Mouse (Mus musculus) right cerebral cortex, adult 2 months (tissue): ENCODE data around the gene Cntrob.

Experiments used
- DNase-seq, 2 experiments: peaks; one replicate each; pipeline ENCODE4 v3.0.0; 2021 to 2022; ENCODE audit warnings: low spot score in 2 of 2

Gene Cntrob

DNA sequence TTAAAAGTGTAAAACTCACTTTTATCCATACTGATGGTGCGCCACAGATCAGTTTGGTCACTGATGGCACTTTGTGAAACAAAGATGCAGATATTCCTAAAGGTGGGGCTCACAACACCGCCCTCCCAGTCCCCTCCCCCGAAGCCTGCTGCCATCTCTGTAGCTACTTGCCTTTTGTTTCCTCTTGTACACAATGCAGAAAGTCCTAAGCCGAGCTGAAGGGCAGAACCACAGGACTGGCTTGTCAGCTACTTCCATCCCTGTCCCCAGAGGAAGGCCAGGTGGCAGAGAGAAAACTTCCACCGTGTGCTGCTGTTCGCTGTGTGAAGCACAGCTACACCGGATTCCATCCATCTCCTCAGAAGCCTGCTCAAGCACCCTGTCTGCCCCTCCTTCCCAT, 25.3 kb downstream of the Cntrob start:
- DNase-seq, result no peak

DNA sequence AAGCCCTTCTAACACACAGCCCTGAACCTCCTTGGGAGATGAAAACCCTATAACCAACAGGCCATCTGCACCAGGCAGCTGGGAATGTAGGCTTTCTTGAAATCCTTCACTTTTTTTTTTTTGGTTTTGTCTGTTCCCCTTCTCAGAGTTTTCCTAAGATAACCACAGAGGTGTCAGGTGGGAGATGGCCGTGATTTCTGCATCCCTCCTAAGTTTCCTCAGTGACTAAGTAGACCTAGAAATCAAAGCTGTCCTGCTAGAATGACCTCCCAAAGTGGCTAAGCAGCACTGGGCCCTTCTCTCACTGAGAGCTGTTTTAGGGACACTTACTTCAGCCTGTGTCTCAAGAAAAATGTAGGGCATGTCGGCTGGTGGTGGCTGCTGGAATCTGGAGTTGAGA, 25.8 kb downstream of the Cntrob start:
- no peak for DNase-seq

DNA sequence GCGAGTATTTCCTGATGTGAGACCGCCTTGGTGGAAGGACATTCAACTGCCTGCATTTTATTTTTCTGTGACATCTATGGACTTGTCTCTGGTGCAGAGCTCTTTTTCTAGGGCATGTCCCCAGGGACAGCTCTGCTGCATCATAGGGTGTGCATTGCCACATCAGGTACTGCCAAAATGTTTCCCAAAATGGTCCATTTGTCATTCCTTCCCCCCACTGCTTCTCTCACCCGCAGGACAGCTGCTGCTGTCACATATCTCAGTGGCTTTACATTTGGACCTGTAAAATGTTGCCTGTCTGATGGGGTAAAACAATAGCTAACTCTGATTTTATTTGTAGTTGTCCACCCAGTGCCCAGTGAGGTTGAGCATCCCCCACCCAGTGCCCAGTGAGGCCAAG, 28.3 kb downstream of the Cntrob start:
- peak in 1 of 2 experiments; percentile 13 for DNase-seq

DNA sequence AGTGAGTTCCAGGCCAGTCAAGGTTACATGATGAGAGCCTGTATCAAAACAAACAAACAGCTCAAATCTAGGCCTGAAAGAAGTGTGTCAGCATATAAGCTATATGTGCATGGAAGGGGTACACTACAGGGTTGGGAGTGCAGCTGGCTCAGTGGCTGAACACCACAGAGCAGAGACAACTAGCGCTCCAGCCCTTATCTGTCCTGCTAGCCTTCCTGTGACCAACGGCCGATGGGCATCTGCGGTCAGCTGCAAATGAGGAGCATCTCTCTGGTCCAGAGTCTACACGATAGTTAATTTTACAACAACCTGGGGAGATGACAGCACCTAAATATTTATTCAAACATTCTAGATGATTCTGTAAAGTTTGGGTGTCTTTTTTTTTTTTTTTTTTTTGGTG, 32.5 kb downstream of the Cntrob start:
- DNase-seq, result no peak

DNA sequence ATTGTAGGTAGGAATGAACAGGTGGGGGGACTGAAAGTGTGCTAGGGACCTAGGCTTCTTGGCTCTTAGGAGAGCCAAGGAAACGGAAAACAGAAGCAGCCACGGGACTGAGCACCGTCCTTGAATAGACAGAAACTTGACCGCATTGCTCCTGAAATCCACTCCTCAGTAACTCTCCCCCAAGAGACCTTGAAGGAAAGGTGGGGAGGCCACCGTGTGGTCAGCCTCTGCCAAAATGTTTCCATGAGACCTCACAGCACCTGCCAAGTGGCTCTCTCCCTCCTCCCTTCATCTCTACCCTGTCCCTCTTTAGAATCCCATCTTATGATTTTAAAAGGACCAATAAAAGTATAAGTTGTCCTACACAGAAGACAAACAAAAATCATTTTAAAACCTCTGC, 46.3 kb downstream of the Cntrob start:
- DNase-seq, result no peak

DNA sequence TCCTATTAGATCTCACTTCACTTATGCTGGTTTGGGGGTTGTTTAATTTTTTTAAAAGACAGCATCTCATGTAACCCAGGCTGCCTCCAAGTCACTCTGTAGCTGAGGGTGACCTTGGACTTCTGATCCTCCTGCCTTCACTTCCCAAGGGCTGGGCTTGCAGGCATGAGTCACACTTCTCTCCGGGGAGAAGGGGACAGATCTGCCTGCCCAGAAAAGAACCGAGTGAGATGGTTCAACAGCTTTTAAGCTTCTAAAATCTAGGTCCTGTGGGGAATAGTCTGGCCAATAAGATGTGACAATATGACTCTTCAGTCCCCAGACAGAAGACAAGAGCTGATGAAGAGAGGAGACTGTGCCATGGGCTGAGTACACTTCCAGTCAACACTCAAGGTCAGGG, 47.5 kb downstream of the Cntrob start:
- DNase-seq, result no peak

DNA sequence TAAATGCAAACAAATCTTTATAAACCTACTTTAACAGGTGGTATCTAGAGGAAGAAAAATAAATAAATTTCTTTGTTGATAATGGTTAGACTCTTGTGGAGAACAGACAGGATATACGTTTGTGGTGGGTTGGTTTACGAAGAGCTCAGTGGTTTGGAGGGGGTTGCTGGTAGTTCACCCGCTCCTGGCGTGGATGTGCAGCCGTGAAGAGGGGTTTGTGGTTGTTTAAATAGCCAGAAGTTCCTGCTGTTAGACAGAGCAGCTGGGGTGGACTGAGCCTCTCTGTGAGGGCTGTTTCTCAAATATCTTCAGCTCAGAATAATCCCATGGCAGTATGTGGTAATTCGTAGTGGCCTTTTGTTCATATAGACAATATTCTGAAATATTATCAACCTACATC, 47.9 kb downstream of the Cntrob start:
- DNase-seq, result no peak

DNA sequence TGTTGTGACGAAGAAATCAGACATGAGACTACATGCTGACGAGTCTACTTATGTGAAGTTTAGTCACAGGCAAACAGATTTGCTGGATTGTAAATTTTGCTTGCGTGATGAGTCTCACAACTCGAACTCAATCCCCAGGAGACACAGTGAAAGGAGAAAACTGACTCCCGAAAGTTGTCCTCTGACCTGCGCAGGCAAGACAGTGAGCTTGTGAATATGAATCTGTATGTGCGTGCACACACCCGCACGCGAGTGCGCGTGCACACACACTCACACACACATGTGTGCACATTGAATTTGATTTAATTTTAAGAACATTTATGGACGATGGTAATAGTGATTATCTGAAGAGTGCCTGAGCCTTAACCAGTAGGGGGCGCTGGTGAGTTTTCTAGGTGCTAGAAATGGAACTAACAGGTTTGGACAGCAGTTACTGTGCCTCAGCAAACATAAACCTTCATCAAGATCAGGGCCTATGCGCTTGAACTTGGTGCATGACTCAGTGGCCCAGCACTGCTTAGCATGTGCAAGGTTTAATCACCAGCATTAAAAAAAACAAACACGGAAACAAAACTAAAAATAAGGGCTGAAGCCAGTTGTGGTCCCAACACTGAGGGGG, 51.3 kb downstream of the Cntrob start:
- peak; percentile 87 to 90 for DNase-seq

DNA sequence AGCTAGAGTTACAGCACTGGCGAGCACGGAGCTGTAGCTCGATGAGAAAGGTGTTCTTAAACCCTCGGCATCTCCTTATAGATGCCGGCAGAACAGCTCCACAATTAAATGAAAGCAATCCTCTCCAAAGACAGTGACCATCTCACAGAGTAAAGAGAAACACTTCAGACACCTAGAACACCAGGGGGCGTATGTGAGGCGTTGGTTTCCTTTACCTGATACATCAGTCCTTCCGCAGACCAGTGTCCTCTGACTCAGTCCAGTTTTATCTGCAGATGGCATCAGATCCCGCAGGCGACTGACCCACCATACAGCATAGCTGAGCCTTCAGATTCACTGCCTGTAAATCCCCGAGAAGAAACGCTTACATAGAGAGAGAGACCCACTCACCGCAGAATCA, 54.0 kb downstream of the Cntrob start:
- DNase-seq, result peak; percentile 87

DNA sequence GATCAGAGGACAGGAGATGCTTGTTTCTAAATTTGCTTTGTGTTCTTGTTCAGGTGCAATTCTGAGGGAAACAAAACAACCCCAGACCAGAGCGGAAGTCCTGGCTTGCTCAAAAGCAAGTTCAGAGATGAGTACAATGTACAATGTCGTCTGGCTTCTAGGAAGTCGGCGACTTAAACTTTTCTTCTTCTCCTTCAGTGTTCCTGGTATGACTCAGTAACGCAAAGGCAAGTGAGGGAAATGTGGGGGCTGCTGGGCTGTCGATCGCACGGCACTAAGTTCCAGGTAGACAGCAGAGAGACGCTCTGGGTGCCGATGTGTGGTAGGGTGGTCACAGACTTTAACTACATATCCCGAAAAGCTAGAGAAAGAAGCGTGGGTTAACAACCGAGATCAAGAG, 55.5 kb downstream of the Cntrob start:
- DNase-seq, result no peak

DNA sequence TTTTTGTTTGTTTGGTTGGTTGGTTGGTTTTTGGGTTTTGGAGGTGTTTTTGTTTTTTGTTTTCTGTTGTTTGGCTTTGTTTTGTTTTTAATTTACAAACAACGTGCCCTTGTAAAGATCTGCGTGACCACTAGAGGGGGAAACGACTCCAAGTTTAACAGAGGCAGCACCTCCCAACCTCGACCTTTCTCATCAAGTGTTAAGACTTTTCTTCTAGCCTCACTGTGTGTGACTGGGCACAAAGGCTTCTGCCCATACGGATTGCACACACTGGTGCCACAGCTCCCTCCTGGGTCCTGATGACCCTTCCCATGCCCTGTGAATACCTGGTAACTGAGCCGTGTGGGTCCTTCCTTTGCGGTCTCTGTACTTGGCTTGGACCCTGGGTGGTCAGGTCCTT, 56.2 kb downstream of the Cntrob start:
- no peak for DNase-seq

DNA sequence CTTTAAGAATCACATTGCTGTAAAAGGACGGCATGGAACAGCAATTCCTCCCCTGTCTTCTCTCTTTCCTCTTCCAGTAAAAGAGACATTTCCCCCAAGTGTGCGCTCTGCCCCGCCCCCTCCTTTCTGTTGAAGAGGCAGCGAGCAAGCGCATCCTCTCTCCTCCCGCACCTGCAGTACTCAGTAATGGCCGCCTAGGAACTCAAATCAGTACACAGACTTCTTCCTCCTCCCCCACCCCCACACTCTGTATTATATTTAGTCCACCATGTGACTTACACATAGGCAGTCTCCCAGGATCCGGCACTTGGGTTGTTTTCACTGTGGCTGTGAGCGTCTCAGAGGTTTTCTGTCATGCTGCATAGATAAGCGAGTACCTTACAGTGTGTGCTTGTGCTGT, 57.3 kb downstream of the Cntrob start:
- peak; percentile 82 to 85 for DNase-seq

DNA sequence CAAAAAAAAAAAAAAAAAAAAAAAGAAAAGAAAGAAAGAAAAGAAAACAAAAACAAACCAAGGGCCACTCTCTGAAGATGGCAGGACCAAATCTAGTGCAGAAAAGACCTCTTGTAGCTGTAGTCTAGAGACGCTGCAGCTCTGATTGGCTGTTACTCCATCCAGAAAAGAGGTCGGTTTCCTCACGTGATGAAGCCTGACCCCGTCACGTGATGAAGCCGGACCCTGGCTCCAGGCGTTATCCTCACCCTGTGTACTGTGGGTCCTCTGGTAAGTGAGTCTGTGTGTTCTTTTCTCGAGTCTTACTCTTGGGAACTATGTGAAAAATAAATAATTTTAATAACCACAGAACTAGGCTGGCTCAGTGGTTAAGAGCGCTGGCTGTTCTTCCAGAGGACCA, 58.2 kb downstream of the Cntrob start:
- DNase-seq, result no peak

DNA sequence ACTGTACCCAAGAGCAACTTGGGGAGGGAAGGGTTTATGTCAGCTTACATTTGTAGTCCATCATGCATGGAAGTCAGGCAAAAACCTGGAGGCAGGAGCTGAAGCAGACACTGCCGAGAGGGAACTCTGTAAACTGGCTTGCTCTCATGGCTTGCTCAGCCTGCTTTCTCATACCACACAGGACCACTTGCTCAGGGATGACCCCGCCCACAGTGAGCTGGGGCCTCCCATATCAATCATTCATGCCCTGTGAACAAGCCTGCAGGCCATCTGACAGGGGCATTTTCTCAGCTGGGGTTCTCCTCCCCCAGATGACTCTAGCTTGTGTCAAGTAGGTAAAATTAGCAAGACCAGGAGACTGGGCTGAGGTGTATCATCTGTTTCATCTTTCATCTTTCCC, 59.3 kb downstream of the Cntrob start:
- no peak for DNase-seq

DNA sequence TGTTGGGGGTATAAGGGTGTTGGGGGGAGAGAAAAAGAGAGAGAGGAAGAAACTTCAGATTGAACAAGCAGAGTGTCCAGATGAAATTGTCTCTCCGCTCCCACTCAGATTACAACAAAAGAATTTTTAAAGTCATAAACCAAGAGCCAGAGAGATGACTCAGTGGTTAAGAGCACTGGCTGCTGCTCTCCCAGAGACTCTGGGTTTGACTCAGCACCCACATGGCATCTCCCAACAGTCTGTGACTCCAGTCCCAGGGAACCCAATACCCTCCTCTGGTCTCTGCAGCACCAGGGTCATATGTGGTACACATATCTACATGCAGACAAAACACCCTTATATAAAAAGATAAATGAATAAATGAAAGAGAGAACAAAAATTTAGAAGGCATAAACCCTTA, 63.5 kb downstream of the Cntrob start:
- no peak for DNase-seq

DNA sequence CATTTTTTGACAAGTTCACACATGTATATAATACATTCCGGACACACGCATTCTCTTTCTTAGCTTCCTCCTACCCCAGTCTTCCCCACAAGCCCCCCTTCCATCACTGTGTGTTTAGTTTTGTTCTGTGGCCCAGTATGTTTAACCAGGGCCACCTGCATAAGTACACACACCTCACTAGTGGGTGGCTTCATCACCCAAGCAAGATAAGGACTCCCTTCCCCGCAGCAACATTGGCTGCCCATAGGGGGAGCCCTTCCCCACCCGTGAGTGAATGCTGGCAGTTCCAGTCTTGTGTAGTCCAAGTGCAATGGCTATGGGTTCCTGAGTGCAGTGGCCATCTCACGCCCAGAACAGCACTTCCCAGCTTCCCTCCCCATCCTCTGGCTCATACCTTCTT, 65.3 kb downstream of the Cntrob start:
- DNase-seq, result no peak

DNA sequence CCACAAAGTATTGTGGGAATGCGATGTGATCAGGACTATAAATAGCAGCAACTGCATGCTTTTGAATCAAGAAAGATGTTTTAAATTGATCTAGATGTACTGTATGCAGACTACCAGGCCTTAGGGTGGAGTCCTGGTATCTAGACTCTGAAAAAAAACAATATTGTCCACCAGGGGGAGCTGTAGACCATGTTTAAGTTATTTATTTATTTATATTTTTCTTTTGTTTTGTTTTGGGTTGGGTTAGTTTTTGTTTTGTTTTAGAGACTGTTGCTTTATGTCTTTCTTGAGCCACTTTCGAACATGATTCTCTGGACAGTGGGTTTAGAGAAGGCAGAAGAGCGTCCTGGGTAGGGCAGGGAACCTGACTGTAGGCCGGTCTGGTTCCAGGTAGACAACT, 65.8 kb downstream of the Cntrob start:
- DNase-seq, result no peak

DNA sequence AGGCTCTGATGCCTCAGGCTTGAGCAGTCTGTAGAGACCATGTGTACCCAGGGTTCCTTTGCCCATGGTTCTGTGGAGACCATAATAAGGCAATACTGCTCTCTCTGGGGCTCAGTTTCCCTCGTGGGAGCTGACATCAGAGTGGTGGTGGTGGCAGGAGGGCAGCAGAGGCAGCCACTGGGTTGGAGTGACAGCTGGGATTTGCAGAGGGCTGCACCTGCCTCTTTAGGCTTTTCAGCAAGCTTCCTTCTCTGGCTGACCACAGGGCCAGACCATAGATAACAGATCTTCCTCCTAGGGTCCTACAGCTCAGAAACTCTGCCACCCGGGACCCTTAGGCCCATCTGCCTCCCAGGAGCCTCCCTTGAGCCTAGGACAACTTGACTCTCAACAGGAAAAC, 66.5 kb downstream of the Cntrob start:
- DNase-seq, result no peak

DNA sequence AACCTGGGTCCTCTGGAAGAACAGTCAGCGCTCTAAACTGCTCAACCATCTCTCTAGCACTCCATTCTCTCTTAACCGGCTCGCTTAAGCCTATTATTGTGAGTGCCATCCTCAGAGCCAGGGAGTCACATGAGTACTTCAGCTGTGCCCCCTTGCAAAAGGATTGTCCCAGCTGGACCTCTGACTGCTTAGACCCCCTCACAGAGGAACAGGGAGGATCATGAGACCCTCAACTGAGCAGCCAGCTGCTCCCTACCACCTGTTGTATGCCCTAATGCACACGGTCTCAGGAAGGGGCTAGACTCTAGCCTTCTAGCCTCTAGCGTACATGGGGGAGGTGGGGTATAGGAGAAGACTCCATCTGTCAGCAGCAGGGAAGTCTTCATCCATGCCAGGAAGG, 68.8 kb downstream of the Cntrob start:
- DNase-seq, result no peak

DNA sequence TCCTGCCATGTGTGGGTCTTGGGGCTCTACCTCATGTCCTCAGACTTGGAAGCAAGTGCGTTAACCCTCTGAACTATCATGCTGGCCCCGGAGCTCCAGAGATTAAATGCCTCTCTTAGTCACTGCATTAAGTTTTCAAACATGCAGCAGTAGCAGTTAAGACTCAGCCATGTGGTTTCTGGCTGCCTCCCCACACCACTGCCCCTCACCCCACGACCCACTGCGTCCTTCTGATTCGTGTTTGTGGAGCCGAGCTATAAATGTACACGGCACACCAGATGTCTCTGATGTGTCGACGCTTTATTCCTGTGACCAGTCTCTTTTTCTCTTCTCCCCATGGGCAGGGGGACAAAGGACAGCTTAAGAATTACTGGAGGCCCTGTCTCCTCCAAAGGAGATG, 70.4 kb downstream of the Cntrob start:
- no peak for DNase-seq

DNA sequence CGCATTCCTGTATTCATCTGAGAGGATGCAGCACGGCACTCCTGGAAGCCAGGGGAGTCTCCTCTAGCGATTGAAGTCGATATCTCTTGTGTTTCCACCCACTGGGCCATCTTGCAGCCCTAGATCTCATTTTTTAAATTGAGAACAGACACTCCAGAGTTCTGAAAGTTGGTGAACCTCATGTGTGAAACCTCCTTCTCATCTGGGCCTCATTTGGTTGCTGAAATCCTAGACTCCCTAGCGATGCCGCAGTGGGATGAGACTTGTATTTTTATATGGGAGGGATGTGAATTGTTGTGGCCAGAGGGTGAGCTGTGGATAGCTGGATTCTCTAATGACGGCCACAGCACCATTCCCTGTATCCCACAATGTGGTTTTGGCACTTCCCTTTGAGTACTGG, 71.6 kb downstream of the Cntrob start:
- no peak for DNase-seq

DNA sequence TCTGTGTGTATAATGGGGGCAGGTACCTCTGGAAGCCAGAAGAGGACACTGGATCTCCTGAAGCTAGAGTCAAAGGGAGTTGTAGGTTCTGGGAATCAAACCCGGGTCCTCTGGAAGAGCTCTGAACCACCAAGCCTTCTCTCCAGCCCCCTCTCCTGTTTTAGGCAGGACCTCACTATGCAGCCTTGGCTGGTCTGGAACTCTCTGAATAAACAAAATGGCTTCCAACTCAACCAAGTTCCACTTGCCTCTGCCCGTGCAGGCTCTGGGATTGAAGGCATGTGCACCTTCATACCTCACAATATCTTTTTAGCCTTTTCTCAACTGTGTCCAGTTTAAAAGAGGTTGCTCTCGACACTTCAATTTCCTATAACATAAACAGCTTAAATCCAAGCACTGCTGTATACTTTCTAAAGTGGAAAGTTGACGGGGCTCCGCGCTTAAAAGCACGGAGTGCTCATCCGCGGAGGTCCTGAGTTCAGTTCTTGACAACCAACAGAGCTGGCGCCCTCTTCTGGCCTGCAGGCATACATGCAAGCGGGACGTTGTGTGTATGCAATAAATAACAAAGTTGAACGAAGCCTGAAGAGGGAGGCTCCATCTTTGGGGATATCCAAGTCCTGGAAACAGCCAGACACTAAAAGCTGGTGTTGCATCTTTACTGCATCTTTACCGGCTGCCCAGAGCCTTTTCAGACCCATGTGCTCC, 72.3 kb downstream of the Cntrob start:
- DNase-seq, result no peak

DNA sequence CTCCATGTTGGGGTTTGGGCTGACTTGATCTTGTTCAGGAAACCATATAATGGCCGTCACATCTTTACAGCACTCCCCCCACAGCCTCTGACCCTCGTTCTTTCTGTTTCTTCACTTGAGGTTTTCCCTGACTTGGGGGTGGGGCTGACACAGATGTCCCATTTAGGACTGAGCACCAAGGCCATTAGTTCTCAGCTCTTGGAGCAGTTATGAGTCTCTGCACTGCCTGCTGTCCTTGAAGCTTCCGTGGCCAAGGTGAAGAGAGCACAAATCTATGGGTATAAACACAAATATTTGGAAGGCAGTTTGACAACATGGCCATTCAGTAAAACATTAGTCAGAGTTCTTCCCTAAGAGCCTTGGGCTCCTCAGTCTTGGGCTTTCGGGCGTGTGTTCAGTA, 73.5 kb downstream of the Cntrob start:
- no peak for DNase-seq
